In the genomic region with DNA sequence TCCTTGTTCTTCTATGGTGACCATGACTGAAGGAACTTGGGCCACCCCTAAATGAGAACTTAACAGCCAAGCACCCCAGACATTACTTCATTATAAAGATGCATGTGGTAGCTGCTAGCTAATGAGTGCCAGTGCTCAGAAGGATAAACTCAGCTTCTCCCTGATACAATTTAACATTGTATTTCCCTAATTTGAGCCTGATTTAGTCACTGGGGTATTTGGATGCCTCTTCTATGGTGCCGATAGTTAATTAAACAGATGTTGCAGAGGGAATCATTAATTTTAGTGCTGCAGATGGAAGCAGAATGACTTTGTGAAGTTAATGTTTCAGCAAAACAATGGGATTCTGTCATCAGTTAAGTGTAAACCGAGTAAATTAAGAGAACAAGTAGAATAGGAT, we compare ENCODE assay signal across 27 mouse cellular contexts.
DNase-seq lines count a peak whose midpoint lies in the region; ATAC-seq and TF ChIP-seq lines count a peak whose summit lies in the region.
"Had no signal": no experiment of that assay in that cellular context is flagged by ENCODE, and none has a peak within 500 bp of the region (broad histone marks: within the 10 kb centered on the region; RNA-seq: fewer than 3 reads in every experiment).

No protein-coding gene starts in this region.

- no peaks in the 10 kb centered on the region for H3K36me3 ChIP-seq in embryonic facial prominence, embryonic 14.5 days (ENCODE audit: control insufficient read depth, insufficient read depth, low read length)
- H3K36me3 ChIP-seq in embryonic facial prominence, embryonic 10.5 days (replicated peaks), result no peaks in the 10 kb centered on the region
- H3K36me3 ChIP-seq in midbrain, postnatal 0 days (ENCODE audit: insufficient read depth, low read length), result no peaks in the 10 kb centered on the region
- no peaks in the 10 kb centered on the region for H3K36me3 ChIP-seq in midbrain, embryonic 11.5 days (ENCODE audit: control insufficient read depth, insufficient read depth, low read length)
- H3K36me3 ChIP-seq in neural tube, embryonic 15.5 days, result no peaks in the 10 kb centered on the region
- H3K36me3 ChIP-seq: embryonic facial prominence, embryonic 12.5 days; embryonic facial prominence, embryonic 15.5 days; forebrain, embryonic 10.5 days; forebrain, embryonic 12.5 days; G1E had no signal

- TF ChIP-seq CTCF in midbrain, postnatal 0 days (IDR thresholded peaks at IDR 0.05), result no peak

- peak; percentile 47; the same call in 1 of the 2 replicates for ATAC-seq in embryonic facial prominence, embryonic 14.5 days (ENCODE audit: low read depth)
- ATAC-seq in midbrain, postnatal 0 days (ENCODE audit: low FRiP score), result no peak
- no peak for ATAC-seq in midbrain, embryonic 11.5 days (ENCODE audit: low FRiP score)
- peak; percentile 69; the same call in 1 of the 2 replicates for ATAC-seq in neural tube, embryonic 15.5 days (ENCODE audit: low FRiP score)
- ATAC-seq: CD4-positive, CD25-positive, alpha-beta regulatory T cell, adult 4 months; forebrain, embryonic 14.5 days; forebrain, embryonic 16.5 days had no signal

- WGBS in embryonic facial prominence, embryonic 14.5 days, result 84% methylated on average over 2 of the region's 2 CpGs
- 80% methylated on average over 2 of the region's 2 CpGs for WGBS in embryonic facial prominence, embryonic 10.5 days
- WGBS in midbrain, postnatal 0 days, result 79% methylated on average over 2 of the region's 2 CpGs
- 84% methylated on average over 2 of the region's 2 CpGs for WGBS in midbrain, embryonic 11.5 days
- 38% methylated on average over 2 of the region's 2 CpGs for WGBS in neural tube, embryonic 15.5 days

- DNase-seq in embryonic facial prominence, embryonic 14.5 days (ENCODE audit: low spot score), result no peak
- no peak for DNase-seq in embryonic facial prominence, embryonic 10.5 days (ENCODE audit: low spot score)
- DNase-seq in midbrain, postnatal 0 days (ENCODE audit: low spot score), result peak; percentile 8
- DNase-seq in midbrain, embryonic 11.5 days (ENCODE audit: low spot score, missing footprints), result no peak
- DNase-seq in Muller cell, postnatal 12 days (ENCODE audit: inconsistent ontology term), result peak; percentile 5
- no peak for DNase-seq in cerebellum, adult 9-11 months
- DNase-seq: adrenal gland, adult 2 months; adrenal gland, postnatal 10 days; adrenal gland, postnatal 25 days; B cell, adult 2 months; cerebellum, adult 11 months; cerebellum, adult 18-20 months; cerebellum, adult 8-10 months; cerebellum, postnatal 10 days; cerebellum, postnatal 25 days; embryo, embryonic 11 days had no signal

- no peak overlapping the region for H3K4me3 ChIP-seq in embryonic facial prominence, embryonic 14.5 days (ENCODE audit: low read depth, low read length)
- no peak overlapping the region for H3K4me3 ChIP-seq in embryonic facial prominence, embryonic 10.5 days
- no peak overlapping the region for H3K4me3 ChIP-seq in midbrain, postnatal 0 days (ENCODE audit: low read depth, low read length)
- H3K4me3 ChIP-seq in midbrain, embryonic 11.5 days (ENCODE audit: low read depth, low read length), result no peak overlapping the region
- H3K4me3 ChIP-seq in neural tube, embryonic 15.5 days (replicated peaks), result no peak overlapping the region
- H3K4me3 ChIP-seq: embryonic facial prominence, embryonic 12.5 days; embryonic facial prominence, embryonic 15.5 days; erythroblast, embryonic 14.5 days; forebrain, embryonic 10.5 days; forebrain, embryonic 12.5 days had no signal

- no peaks in the 10 kb centered on the region for H3K4me1 ChIP-seq in embryonic facial prominence, embryonic 14.5 days (ENCODE audit: control insufficient read depth, insufficient read depth, low read length)
- no peaks in the 10 kb centered on the region for H3K4me1 ChIP-seq in embryonic facial prominence, embryonic 10.5 days
- H3K4me1 ChIP-seq in midbrain, postnatal 0 days (ENCODE audit: insufficient read depth, low read length), result no peaks in the 10 kb centered on the region
- no peaks in the 10 kb centered on the region for H3K4me1 ChIP-seq in midbrain, embryonic 11.5 days (ENCODE audit: control insufficient read depth, insufficient read depth, low read length)
- H3K4me1 ChIP-seq in neural tube, embryonic 15.5 days, result no peaks in the 10 kb centered on the region
- H3K4me1 ChIP-seq: embryonic facial prominence, embryonic 12.5 days; embryonic facial prominence, embryonic 15.5 days; forebrain, embryonic 10.5 days; forebrain, embryonic 12.5 days had no signal

- H3K9ac ChIP-seq in embryonic facial prominence, embryonic 14.5 days (ENCODE audit: low read depth, low read length), result no peak overlapping the region
- H3K9ac ChIP-seq in midbrain, postnatal 0 days (replicated peaks; ENCODE audit: low read length, poor library complexity, severe bottlenecking), result no peak overlapping the region
- no peak overlapping the region for H3K9ac ChIP-seq in midbrain, embryonic 11.5 days (ENCODE audit: low read length)
- no peak overlapping the region for H3K9ac ChIP-seq in neural tube, embryonic 15.5 days (replicated peaks)
- H3K9ac ChIP-seq: embryonic facial prominence, embryonic 12.5 days; embryonic facial prominence, embryonic 15.5 days; forebrain, embryonic 12.5 days had no signal

- H3K27ac ChIP-seq in embryonic facial prominence, embryonic 14.5 days (replicated peaks; ENCODE audit: low read depth, low read length), result no peak overlapping the region
- no peak overlapping the region for H3K27ac ChIP-seq in embryonic facial prominence, embryonic 10.5 days (replicated peaks)
- H3K27ac ChIP-seq in midbrain, postnatal 0 days (ENCODE audit: low read depth, low read length), result no peak overlapping the region
- H3K27ac ChIP-seq in midbrain, embryonic 11.5 days (ENCODE audit: low read depth, low read length), result no peak overlapping the region
- H3K27ac ChIP-seq in neural tube, embryonic 15.5 days (replicated peaks), result no peak overlapping the region
- H3K27ac ChIP-seq: embryonic facial prominence, embryonic 12.5 days; embryonic facial prominence, embryonic 15.5 days; forebrain, embryonic 10.5 days; forebrain, embryonic 12.5 days had no signal

- H3K9me3 ChIP-seq in embryonic facial prominence, embryonic 14.5 days (ENCODE audit: control insufficient read depth, low read length), result no peaks in the 10 kb centered on the region
- no peaks in the 10 kb centered on the region for H3K9me3 ChIP-seq in embryonic facial prominence, embryonic 10.5 days
- no peaks in the 10 kb centered on the region for H3K9me3 ChIP-seq in midbrain, postnatal 0 days (ENCODE audit: low read length)
- no peaks in the 10 kb centered on the region for H3K9me3 ChIP-seq in midbrain, embryonic 11.5 days (ENCODE audit: control insufficient read depth, low read length)
- H3K9me3 ChIP-seq in neural tube, embryonic 15.5 days (replicated peaks), result no peaks in the 10 kb centered on the region
- H3K9me3 ChIP-seq: embryonic facial prominence, embryonic 12.5 days; embryonic facial prominence, embryonic 15.5 days; forebrain, embryonic 10.5 days; forebrain, embryonic 12.5 days had no signal

- no peaks in the 10 kb centered on the region for H3K27me3 ChIP-seq in embryonic facial prominence, embryonic 14.5 days (replicated peaks; ENCODE audit: control insufficient read depth, insufficient read depth, low read length)
- no peaks in the 10 kb centered on the region for H3K27me3 ChIP-seq in embryonic facial prominence, embryonic 10.5 days (replicated peaks; ENCODE audit: low read depth, poor library complexity, severe bottlenecking)
- H3K27me3 ChIP-seq in midbrain, postnatal 0 days (ENCODE audit: insufficient read depth, low read length), result no peaks in the 10 kb centered on the region
- no peaks in the 10 kb centered on the region for H3K27me3 ChIP-seq in midbrain, embryonic 11.5 days (ENCODE audit: control insufficient read depth, insufficient read depth, low read length)
- H3K27me3 ChIP-seq in neural tube, embryonic 15.5 days (replicated peaks), result no peaks in the 10 kb centered on the region
- H3K27me3 ChIP-seq: CH12.LX; embryonic facial prominence, embryonic 12.5 days; embryonic facial prominence, embryonic 15.5 days; forebrain, embryonic 12.5 days had no signal

- no peak overlapping the region for H3K4me2 ChIP-seq in embryonic facial prominence, embryonic 14.5 days (ENCODE audit: low read depth, low read length)
- no peak overlapping the region for H3K4me2 ChIP-seq in midbrain, postnatal 0 days (ENCODE audit: low read depth, low read length, poor library complexity, severe bottlenecking)
- H3K4me2 ChIP-seq in midbrain, embryonic 11.5 days, result no peak overlapping the region
- H3K4me2 ChIP-seq in neural tube, embryonic 15.5 days, result no peak overlapping the region
- H3K4me2 ChIP-seq: embryonic facial prominence, embryonic 12.5 days; embryonic facial prominence, embryonic 15.5 days; forebrain, embryonic 12.5 days had no signal

Comparison
In these comparisons a context has a peak if more than half of its experiments do, and no peak if none do; other contexts are left out.
1. DNase-seq: peak in midbrain, postnatal 0 days (single experiment) and Muller cell, postnatal 12 days (single experiment); none in embryonic facial prominence, embryonic 14.5 days (single experiment), embryonic facial prominence, embryonic 10.5 days (single experiment), midbrain, embryonic 11.5 days (single experiment) and cerebellum, adult 9-11 months (single experiment).
2. ATAC-seq: peak in embryonic facial prominence, embryonic 14.5 days (single experiment) and neural tube, embryonic 15.5 days (single experiment); none in midbrain, postnatal 0 days (single experiment) and midbrain, embryonic 11.5 days (single experiment).